14 mouse cellular contexts compared by ENCODE assay signal in genomic region chr8:46251561-46251960, GRCm38 (mm10). TPM values are rescaled to one million over a fixed set of nuclear protein-coding genes. Genes with fewer than 3 reads are reported as not detected.
A peak's percentile ranks its signal among the peaks of the same experiment; 100 is the strongest.
DNase-seq lines count a peak whose midpoint lies in the region; ATAC-seq lines count a peak whose summit lies in the region.
"Had no signal": no experiment of that assay in that cellular context is flagged by ENCODE, and none has a peak within 500 bp of the region (broad histone marks: within the 10 kb centered on the region; RNA-seq: fewer than 3 reads in every experiment).

No protein-coding gene starts in this region.

- ATAC-seq in lung, embryonic 15.5 days (ENCODE audit: borderline replicate concordance, extremely low read depth, low FRiP score, low TSS enrichment) = no peak
- no peak for ATAC-seq in forebrain, embryonic 13.5 days
- ATAC-seq in neural tube, embryonic 11.5 days (ENCODE audit: insufficient read depth, low FRiP score, low TSS enrichment) = no peak
- no peak for ATAC-seq in liver, embryonic 11.5 days (replicated peaks; ENCODE audit: low FRiP score)
- ATAC-seq: liver, embryonic 12.5 days; Patski had no signal

- H3K4me3 ChIP-seq in lung, embryonic 15.5 days = no peak overlapping the region
- H3K4me3 ChIP-seq in forebrain, embryonic 13.5 days = no peak overlapping the region
- no peak overlapping the region for H3K4me3 ChIP-seq in limb, embryonic 10.5 days
- H3K4me3 ChIP-seq in neural tube, embryonic 11.5 days (ENCODE audit: low read depth, low read length) = no peak overlapping the region
- H3K4me3 ChIP-seq in liver, embryonic 11.5 days (ENCODE audit: low read depth, low read length) = no peak overlapping the region
- H3K4me3 ChIP-seq: liver, embryonic 12.5 days had no signal

- 33% methylated on average over 10 of the region's 10 CpGs for WGBS in lung, embryonic 15.5 days
- WGBS in forebrain, embryonic 13.5 days = 38% methylated on average over 10 of the region's 10 CpGs
- 45% methylated on average over 10 of the region's 10 CpGs for WGBS in limb, embryonic 10.5 days
- WGBS in neural tube, embryonic 11.5 days = 34% methylated on average over 10 of the region's 10 CpGs
- 64% methylated on average over 10 of the region's 10 CpGs for WGBS in liver, embryonic 11.5 days

- 0 out of 2 replicates have a peak, but pooled peaks cover 5% of the 10 kb centered on the region for H3K4me1 ChIP-seq in lung, embryonic 15.5 days
- H3K4me1 ChIP-seq in forebrain, embryonic 13.5 days = 0 out of 2 replicates have a peak, but pooled peaks cover 12% of the 10 kb centered on the region
- H3K4me1 ChIP-seq in limb, embryonic 10.5 days = peaks cover 12% of the 10 kb centered on the region
- H3K4me1 ChIP-seq in neural tube, embryonic 11.5 days (ENCODE audit: control insufficient read depth, insufficient read depth, low read length) = no peaks in the 10 kb centered on the region; the same call in 1 of the 2 replicates
- no peaks in the 10 kb centered on the region for H3K4me1 ChIP-seq in liver, embryonic 11.5 days (replicated peaks; ENCODE audit: control insufficient read depth, insufficient read depth, low read length)
- H3K4me1 ChIP-seq: liver, embryonic 12.5 days; megakaryocyte, embryonic 14.5 days had no signal

- H3K4me2 ChIP-seq in lung, embryonic 15.5 days = 0 out of 2 replicates have a peak overlapping the region, but pooled peaks have one; percentile 1
- H3K4me2 ChIP-seq in forebrain, embryonic 13.5 days = peak overlapping the region; percentile 39
- no peak overlapping the region for H3K4me2 ChIP-seq in neural tube, embryonic 11.5 days (ENCODE audit: low read depth)
- H3K4me2 ChIP-seq in liver, embryonic 11.5 days = no peak overlapping the region
- H3K4me2 ChIP-seq: liver, embryonic 12.5 days had no signal

- no peak overlapping the region for H3K9ac ChIP-seq in lung, embryonic 15.5 days
- no peak overlapping the region for H3K9ac ChIP-seq in forebrain, embryonic 13.5 days
- H3K9ac ChIP-seq in neural tube, embryonic 11.5 days (ENCODE audit: low read length) = no peak overlapping the region
- H3K9ac ChIP-seq in liver, embryonic 11.5 days (ENCODE audit: low read depth, low read length) = no peak overlapping the region
- H3K9ac ChIP-seq: liver, embryonic 12.5 days had no signal

- no peak overlapping the region for H3K27ac ChIP-seq in lung, embryonic 15.5 days
- no peak overlapping the region for H3K27ac ChIP-seq in forebrain, embryonic 13.5 days
- peak overlapping the region; percentile 70 for H3K27ac ChIP-seq in limb, embryonic 10.5 days
- no peak overlapping the region for H3K27ac ChIP-seq in neural tube, embryonic 11.5 days (ENCODE audit: low read depth, low read length)
- no peak overlapping the region for H3K27ac ChIP-seq in liver, embryonic 11.5 days (ENCODE audit: low read depth, low read length)
- H3K27ac ChIP-seq: liver, embryonic 12.5 days had no signal

- H3K9me3 ChIP-seq in lung, embryonic 15.5 days = no peaks in the 10 kb centered on the region
- no peaks in the 10 kb centered on the region for H3K9me3 ChIP-seq in forebrain, embryonic 13.5 days (replicated peaks)
- H3K9me3 ChIP-seq in limb, embryonic 10.5 days (replicated peaks) = no peaks in the 10 kb centered on the region
- no peaks in the 10 kb centered on the region for H3K9me3 ChIP-seq in neural tube, embryonic 11.5 days (ENCODE audit: control insufficient read depth, low read length)
- H3K9me3 ChIP-seq in liver, embryonic 11.5 days (ENCODE audit: control insufficient read depth, low read length) = no peaks in the 10 kb centered on the region
- H3K9me3 ChIP-seq: liver, embryonic 12.5 days had no signal

- no peak for DNase-seq in lung, postnatal 14 days
- DNase-seq in limb, embryonic 10.5 days (ENCODE audit: low spot score) = peak; percentile 44
- peak; percentile 58 for DNase-seq in neural tube, embryonic 11.5 days (ENCODE audit: low spot score)
- DNase-seq in right cerebral cortex, adult 2 months (ENCODE audit: low spot score in 2 of 2) = no peak
- no peak for DNase-seq in liver, embryonic 11.5 days (ENCODE audit: low spot score)
- no peak for DNase-seq in B cell, adult 2 months
- DNase-seq: adrenal gland, postnatal 36 days; cerebellum, adult 8-10 months had no signal

- no peaks in the 10 kb centered on the region for H3K27me3 ChIP-seq in lung, embryonic 15.5 days
- H3K27me3 ChIP-seq in forebrain, embryonic 13.5 days = no peaks in the 10 kb centered on the region
- no peaks in the 10 kb centered on the region for H3K27me3 ChIP-seq in limb, embryonic 10.5 days (ENCODE audit: low read depth, poor library complexity, severe bottlenecking)
- H3K27me3 ChIP-seq in neural tube, embryonic 11.5 days (ENCODE audit: control insufficient read depth, insufficient read depth, low read length) = no peaks in the 10 kb centered on the region
- no peaks in the 10 kb centered on the region for H3K27me3 ChIP-seq in liver, embryonic 11.5 days (replicated peaks; ENCODE audit: control insufficient read depth, insufficient read depth, low read length)
- H3K27me3 ChIP-seq: liver, embryonic 12.5 days had no signal

- H3K36me3 ChIP-seq in lung, embryonic 15.5 days = no peaks in the 10 kb centered on the region
- H3K36me3 ChIP-seq in forebrain, embryonic 13.5 days (ENCODE audit: poor library complexity, severe bottlenecking) = no peaks in the 10 kb centered on the region
- no peaks in the 10 kb centered on the region for H3K36me3 ChIP-seq in limb, embryonic 10.5 days
- no peaks in the 10 kb centered on the region for H3K36me3 ChIP-seq in neural tube, embryonic 11.5 days (ENCODE audit: control insufficient read depth, insufficient read depth, low read length)
- H3K36me3 ChIP-seq in liver, embryonic 11.5 days (ENCODE audit: control insufficient read depth, insufficient read depth, low read length) = no peaks in the 10 kb centered on the region
- H3K36me3 ChIP-seq: liver, embryonic 12.5 days had no signal

RNA-seq across cellular contexts. Expression of gene Slc25a4, which starts 40.5 kb away (rescaled TPM):
- polyA plus RNA-seq in lung, embryonic 15.5 days (2015; fragmentation: Nextera tagmentation; extraction: Ambion mirVana) = 450 and 462 TPM in 2 replicates
- 568 and 569 TPM in 2 replicates for polyA plus RNA-seq in forebrain, embryonic 13.5 days (2015; fragmentation: Nextera tagmentation; extraction: Ambion mirVana)
- polyA plus RNA-seq in limb, embryonic 10.5 days (2016; fragmentation: Nextera tagmentation; extraction: Ambion mirVana) = 486 and 506 TPM in 2 replicates
- 539 and 548 TPM in 2 replicates for polyA plus RNA-seq in neural tube, embryonic 11.5 days (2014; fragmentation: Nextera tagmentation; extraction: Ambion mirVana)
- polyA plus RNA-seq in liver, embryonic 11.5 days (2014; fragmentation: Nextera tagmentation; extraction: Ambion mirVana) = 279 and 291 TPM in 2 replicates

RNA-seq across cellular contexts. Expression of gene Helt, which starts 42.9 kb away (rescaled TPM):
- not detected in 2 replicates for polyA plus RNA-seq in lung, embryonic 15.5 days (2015; fragmentation: Nextera tagmentation; extraction: Ambion mirVana)
- 7.9 and 10.5 TPM in 2 replicates for polyA plus RNA-seq in forebrain, embryonic 13.5 days (2015; fragmentation: Nextera tagmentation; extraction: Ambion mirVana)
- polyA plus RNA-seq in limb, embryonic 10.5 days (2016; fragmentation: Nextera tagmentation; extraction: Ambion mirVana) = not detected in 2 replicates
- polyA plus RNA-seq in neural tube, embryonic 11.5 days (2014; fragmentation: Nextera tagmentation; extraction: Ambion mirVana) = 0.60 TPM in 1 of 2 replicates, not detected in the other
- not detected in 2 replicates for polyA plus RNA-seq in liver, embryonic 11.5 days (2014; fragmentation: Nextera tagmentation; extraction: Ambion mirVana)
- polyA plus RNA-seq: kidney, embryonic 16.5 days; liver, embryonic 12.5 days; Patski had no signal

Comparison
In these comparisons a context has a peak if more than half of its experiments do, and no peak if none do; other contexts are left out.
1. H3K4me2 ChIP-seq: peak in lung, embryonic 15.5 days (single experiment) and forebrain, embryonic 13.5 days (single experiment); none in neural tube, embryonic 11.5 days (single experiment) and liver, embryonic 11.5 days (single experiment).
2. DNase-seq: peak in limb, embryonic 10.5 days (single experiment) and neural tube, embryonic 11.5 days (single experiment); none in lung, postnatal 14 days (single experiment), right cerebral cortex, adult 2 months (0 of 2), liver, embryonic 11.5 days (single experiment) and B cell, adult 2 months (0 of 2).